Mouse (Mus musculus) E14TG2a.4 (cell line): ENCODE measurements around the gene Olfr370.

Experiments used
- CTCF ChIP-seq: conservative IDR thresholded peaks from 2 replicates; pipeline ENCODE4 v1.5.1; 2014; ENCODE audit warnings: low read length
- POU5F1 ChIP-seq: IDR thresholded peaks from 2 replicates; pipeline ENCODE4 v1.6.1; 2014; ENCODE audit warnings: low read length, borderline replicate concordance

- TF ChIP-seq CTCF (no peak), POU5F1 (no peak)
These were observed at the start of gene Olfr370 for GRCm38 (mm10) chr8:83535736-83536135.
